Mouse (Mus musculus) stomach, postnatal 0 days (tissue): ENCODE data around the gene Cyb561d1. TPM values are rescaled to one million over a fixed set of nuclear protein-coding genes. Genes with fewer than 3 reads are reported as not detected.
A peak's percentile ranks its signal among the peaks of the same experiment; 100 is the strongest.

Experiments used
- ATAC-seq: fragments of 200-750 bp; cut with Nextera tagmentation; 2 replicates; pipeline ENCODE4 v1.8.0; 2017; ENCODE audit not compliant: low FRiP score, low TSS enrichment
- DNase-seq: peaks from one replicate; pipeline ENCODE4 v3.0.0-alpha.2; 2016; ENCODE audit warnings: low spot score
- H3K27ac ChIP-seq: fragments of 300-500 bp; sonication (generic); replicated peaks from 2 replicates; pipeline ENCODE4 v1.5.1; 2014; ENCODE audit warnings: mild to moderate bottlenecking, control low read depth
- H3K27me3 ChIP-seq: fragments of 300-500 bp; sonication (generic); 2 replicates; pipeline ENCODE4 v1.6.1; 2014; ENCODE audit warnings: low read length; ENCODE audit not compliant: control insufficient read depth, insufficient read depth
- H3K36me3 ChIP-seq: fragments of 300-500 bp; sonication (generic); 2 replicates; pipeline ENCODE4 v1.6.1; 2014; ENCODE audit warnings: low read length, mixed read lengths; ENCODE audit not compliant: control insufficient read depth, insufficient read depth
- H3K4me1 ChIP-seq: fragments of 300-500 bp; sonication (generic); replicated peaks from 2 replicates; pipeline ENCODE4 v1.6.1; 2014; ENCODE audit warnings: antibody characterized with exemption; ENCODE audit not compliant: control insufficient read depth, insufficient read depth
- H3K4me2 ChIP-seq: fragments of 300-500 bp; sonication (generic); replicated peaks from 2 replicates; pipeline ENCODE4 v1.6.1; 2014; ENCODE audit warnings: low read depth, mild to moderate bottlenecking, control low read depth, moderate library complexity
- H3K4me3 ChIP-seq: fragments of 300-500 bp; sonication (generic); 2 replicates; pipeline ENCODE4 v1.5.1; 2014; ENCODE audit warnings: low read depth, low read length, control low read depth
- H3K9ac ChIP-seq: fragments of 300-500 bp; sonication (generic); 2 replicates; pipeline ENCODE4 v1.6.1; 2014; ENCODE audit warnings: mild to moderate bottlenecking, low read length, control low read depth, mixed read lengths
- H3K9me3 ChIP-seq: fragments of 300-500 bp; sonication (generic); 2 replicates; pipeline ENCODE4 v1.6.1; 2016; ENCODE audit warnings: low read length; ENCODE audit not compliant: control insufficient read depth
- CTCF ChIP-seq: IDR thresholded peaks from 2 replicates; pipeline ENCODE4 v1.5.1; 2016; ENCODE audit warnings: antibody characterized with exemption, low read depth, mild to moderate bottlenecking, moderate library complexity
- EP300 ChIP-seq: optimal IDR thresholded peaks from 2 replicates; pipeline ENCODE3; 2016; ENCODE audit warnings: antibody characterized with exemption
- WGBS: fragments of 180-500 bp; shearing (Covaris S2); extraction: QIAGEN DNeasy Blood & Tissue Kit; methylation state at CpG from one replicate; pipeline ENCODE4 v1.1.7; 2014; 5-methylcytosine and 5-hydroxymethylcytosine counted together
- polyA plus RNA-seq: library from polyadenylated mRNA; unstranded; fragments of >200 nt; fragmentation: Nextera tagmentation; extraction: Ambion mirVana; gene quantifications from 2 replicates; pipeline ENCODE4 v1.2.1, GENCODE M21; 2015

Cyb561d1 gene
- polyA plus RNA-seq, 1 experiment from 2014 or later = 5.5 TPM

GRCm38 (mm10) chr3:108199231-108199630 is 1.8 kb downstream of the Cyb561d1 start:
- DNase-seq = no peak
- Histone ChIP-seq H3K27ac (no peak overlapping the region), H3K4me2 (peak overlapping the region; percentile 64; the same call in 1 of the 2 replicates), H3K4me1 (peaks cover 5% of the 10 kb centered on the region; the same call in 1 of the 2 replicates), H3K9me3 (no peaks in the 10 kb centered on the region), H3K4me3 (no peak overlapping the region), H3K36me3 (no peaks in the 10 kb centered on the region; the same call in 1 of the 2 replicates), H3K27me3 (no peaks in the 10 kb centered on the region), H3K9ac (no peak overlapping the region)
- no peak for ATAC-seq
- TF ChIP-seq CTCF = no peak
- TF ChIP-seq EP300 = no peak
- 91% methylated on average over 6 of the region's 6 CpGs for WGBS

GRCm38 (mm10) chr3:108197066-108197497 is 3.9 kb downstream of the Cyb561d1 start:
- Histone ChIP-seq H3K9me3 (no peaks in the 10 kb centered on the region), H3K27me3 (no peaks in the 10 kb centered on the region), H3K4me1 (peaks cover 5% of the 10 kb centered on the region; the same call in 1 of the 2 replicates), H3K27ac (no peak overlapping the region), H3K4me3 (no peak overlapping the region), H3K36me3 (no peaks in the 10 kb centered on the region), H3K9ac (no peak overlapping the region), H3K4me2 (no peak overlapping the region; the same call in 1 of the 2 replicates)
- WGBS = 20% methylated on average over 14 of the region's 14 CpGs
- peak; percentile 52 for TF ChIP-seq CTCF
- no peak for TF ChIP-seq EP300
- DNase-seq (peak; percentile 64), ATAC-seq (no peak)

- TF ChIP-seq EP300 (no peak), CTCF (no peak)
- WGBS = 68% methylated on average over 7 of the region's 7 CpGs
- H3K4me2 ChIP-seq = no peak overlapping the region
- no peak overlapping the region for H3K9ac ChIP-seq
- peaks cover 2% of the 10 kb centered on the region; the same call in 1 of the 2 replicates for H3K4me1 ChIP-seq
- no peak overlapping the region for H3K4me3 ChIP-seq
- ATAC-seq (no peak), DNase-seq (peak; percentile 15)
- H3K36me3 ChIP-seq = no peaks in the 10 kb centered on the region
- no peaks in the 10 kb centered on the region for H3K27me3 ChIP-seq
- no peak overlapping the region for H3K27ac ChIP-seq
- no peaks in the 10 kb centered on the region for H3K9me3 ChIP-seq
Observed at GRCm38 (mm10) chr3:108195941-108196590, 4.9 kb downstream of the Cyb561d1 start.

- no peak overlapping the region for H3K4me3 ChIP-seq
- H3K4me1 ChIP-seq = peaks cover 2% of the 10 kb centered on the region; the same call in 1 of the 2 replicates
- DNase-seq = no peak
- no peaks in the 10 kb centered on the region for H3K36me3 ChIP-seq
- H3K9me3 ChIP-seq = no peaks in the 10 kb centered on the region
- H3K4me2 ChIP-seq = no peak overlapping the region
- H3K27me3 ChIP-seq = no peaks in the 10 kb centered on the region
- 82% methylated on average over 4 of the region's 4 CpGs for WGBS
- no peak overlapping the region for H3K9ac ChIP-seq
- TF ChIP-seq EP300 (no peak), CTCF (no peak)
- no peak overlapping the region for H3K27ac ChIP-seq
- no peak for ATAC-seq
Observed at GRCm38 (mm10) chr3:108195287-108195686, 5.7 kb downstream of the Cyb561d1 start.

GRCm38 (mm10) chr3:108193686-108194085 is 7.3 kb downstream of the Cyb561d1 start:
- 42% methylated on average over 4 of the region's 4 CpGs for WGBS
- no peak overlapping the region for H3K27ac ChIP-seq
- H3K9me3 ChIP-seq = no peaks in the 10 kb centered on the region
- 0 out of 2 replicates have a peak, but pooled peaks cover 2% of the 10 kb centered on the region for H3K4me1 ChIP-seq
- TF ChIP-seq CTCF (no peak), EP300 (no peak)
- H3K4me2 ChIP-seq = no peak overlapping the region
- ATAC-seq (no peak), DNase-seq (no peak)
- no peaks in the 10 kb centered on the region for H3K36me3 ChIP-seq
- no peak overlapping the region for H3K9ac ChIP-seq
- no peaks in the 10 kb centered on the region for H3K27me3 ChIP-seq
- no peak overlapping the region for H3K4me3 ChIP-seq

- 29% methylated on average over 5 of the region's 5 CpGs for WGBS
- no peak for ATAC-seq
Observed at GRCm38 (mm10) chr3:108189897-108190296, 11.1 kb downstream of the Cyb561d1 start.

More at GRCm38 (mm10) chr3:108189897-108190296, 11.1 kb downstream of the Cyb561d1 start:
- no peak overlapping the region for H3K4me3 ChIP-seq
- H3K9ac ChIP-seq = peak overlapping the region; percentile 13; the same call in 1 of the 2 replicates
- DNase-seq = peak; percentile 12
- no peaks in the 10 kb centered on the region for H3K27me3 ChIP-seq
- H3K4me2 ChIP-seq = peak overlapping the region; percentile 17; the same call in 1 of the 2 replicates
- no peak for TF ChIP-seq EP300
- no peak for TF ChIP-seq CTCF
- H3K27ac ChIP-seq = no peak overlapping the region
- no peaks in the 10 kb centered on the region for H3K9me3 ChIP-seq
- no peaks in the 10 kb centered on the region for H3K4me1 ChIP-seq
- H3K36me3 ChIP-seq = no peaks in the 10 kb centered on the region
